Mouse (Mus musculus): ENCODE data around the gene Prdx6b.
A peak's percentile ranks its signal among the peaks of the same experiment; 100 is the strongest.

- TF ChIP-seq CTCF (IDR thresholded peaks at IDR 0.05; ENCODE audit: extremely low read depth, insufficient read depth, low read length) (peak; percentile 38), POLR2A (IDR thresholded peaks at IDR 0.05; ENCODE audit: extremely low read depth, insufficient read depth, low read length) (no peak)
These were observed 17.1 kb upstream of the Prdx6b start for GRCm38 (mm10) chr2:80275136-80275535.

All from cortical plate, adult 2 months (tissue).